10 mouse cellular contexts compared by ENCODE assay signal in the genomic region with DNA sequence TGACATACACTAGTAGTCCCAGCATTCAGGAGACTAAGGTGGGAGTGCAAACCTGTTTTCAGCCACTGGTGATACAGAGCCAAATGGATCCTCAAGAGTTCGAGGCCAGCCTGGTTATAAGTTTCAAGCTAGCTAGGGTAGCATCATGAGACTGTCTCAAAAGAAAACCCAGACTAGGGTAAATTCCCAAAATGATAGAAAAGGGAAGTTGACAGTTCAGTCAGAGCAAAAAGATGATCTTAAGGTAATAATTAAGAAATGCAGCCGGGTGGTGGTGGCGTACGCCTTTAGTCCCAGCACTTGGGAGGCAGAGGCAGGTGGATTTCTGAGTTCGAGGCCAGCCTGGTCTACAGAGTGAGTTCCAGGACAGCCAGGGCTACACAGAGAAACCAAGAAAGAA. TPM values are rescaled to one million over a fixed set of nuclear protein-coding genes. Genes with fewer than 3 reads are reported as not detected.
A peak's percentile ranks its signal among the peaks of the same experiment; 100 is the strongest.
DNase-seq lines count a peak whose midpoint lies in the region; ATAC-seq and TF ChIP-seq lines count a peak whose summit lies in the region.
"Not testable (repeated sequence)": the region's sequence is repeated elsewhere in the genome, so short reads cannot be mapped to it uniquely, and the experiment has no call there.
"Had no signal": no experiment of that assay in that cellular context is flagged by ENCODE, and none has a peak within 500 bp of the region (broad histone marks: within the 10 kb centered on the region; RNA-seq: fewer than 3 reads in every experiment).

No protein-coding gene starts in this region.

- not testable (repeated sequence) for TF ChIP-seq RAD21 in CH12.LX (IDR thresholded peaks at IDR 0.05; ENCODE audit: low read depth, low read length); MEL (IDR thresholded peaks at IDR 0.05; ENCODE audit: low read depth, low read length)

- in situ Hi-C loops in CH12.LX (cut with MboI; ENCODE audit: low pct_ligation_motif_present, low pct_unique_long_range_greater_than_20kb, low sequenced_read_pairs) = not testable (repeated sequence)

- peak; percentile 47; the same call in 1 of the 2 replicates for TF ChIP-seq EP300 in CH12.LX (IDR thresholded peaks at IDR 0.05; ENCODE audit: low read length)
- not testable (repeated sequence) for TF ChIP-seq EP300 in MEL (IDR thresholded peaks at IDR 0.05; ENCODE audit: low read depth in 1 of 2, low read length in 2 of 2)

- TF ChIP-seq CTCF in CH12.LX (conservative IDR thresholded peaks at IDR 0.05 in 1 of 2, IDR thresholded peaks at IDR 0.05 in 1 of 2; ENCODE audit: low read depth in 2 of 2, low read length in 2 of 2); MEL (IDR thresholded peaks at IDR 0.05 in 2 of 3, conservative IDR thresholded peaks at IDR 0.05 in 1 of 3; ENCODE audit: control insufficient read depth in 1 of 3, insufficient read depth in 1 of 3, low read depth in 2 of 3, low read length in 3 of 3, poor library complexity in 1 of 3, severe bottlenecking in 1 of 3): not testable (repeated sequence)

- H3K27me3 ChIP-seq in CH12.LX (replicated peaks); MEL (ENCODE audit: control insufficient read depth in 1 of 2, insufficient read depth in 2 of 2, low read length in 2 of 2); splenic B cell, adult 2 months (ENCODE audit: control insufficient read depth, insufficient read depth, low read length, poor library complexity, severe bottlenecking): not testable (repeated sequence)

- dilution Hi-C loops in CH12.LX (cut with MboI; ENCODE audit: extremely low pct_ligation_motif_present, extremely low pct_unique_long_range_greater_than_20kb, low sequenced_read_pairs) = not testable (repeated sequence)

- not testable (repeated sequence) for H3K9me3 ChIP-seq in CH12.LX (replicated peaks; ENCODE audit: low read length); MEL (replicated peaks; ENCODE audit: insufficient read depth, low read length)

- not testable (repeated sequence) for TF ChIP-seq POLR2A in CH12.LX (IDR thresholded peaks at IDR 0.05; ENCODE audit: low read depth, low read length); MEL (IDR thresholded peaks at IDR 0.05; ENCODE audit: control insufficient read depth in 1 of 2, insufficient read depth in 1 of 2, low read depth in 1 of 2, low read length in 2 of 2, poor library complexity in 1 of 2)

- not testable (repeated sequence) for H3K27ac ChIP-seq in CH12.LX (ENCODE audit: insufficient read depth, low read depth); MEL (ENCODE audit: control insufficient read depth, low read depth, low read length)

- H3K4me1 ChIP-seq in CH12.LX (ENCODE audit: control insufficient read depth in 1 of 2, insufficient read depth in 2 of 2) (peaks cover 0 to 19% of the 10 kb centered on the region in 2 experiments; a peak in 1 of 4 replicates), MEL (ENCODE audit: control insufficient read depth in 1 of 2, insufficient read depth in 2 of 2, low read length in 2 of 2) (peaks cover 6 to 10% of the 10 kb centered on the region in 2 experiments)

- DNase-seq in A20 (ENCODE audit: low read depth, low spot score) = peak; percentile 77
- DNase-seq in B cell, adult 2 months = peak; percentile 66 to 69
- peak; percentile 70 for DNase-seq in CH12.LX (ENCODE audit: extremely low read depth)
- DNase-seq in MEL (ENCODE audit: low read depth, low spot score) = peak; percentile 16
- peak; percentile 20 for DNase-seq in R1 (ENCODE audit: low read depth, low spot score)
- DNase-seq in ZHBTc4 (ENCODE audit: low read depth, low spot score) = peak; percentile 6
- DNase-seq in splenic B cell, adult 2 months (ENCODE audit: low read depth, low spot score) = peak; percentile 71

- H3K4me2 ChIP-seq in CH12.LX (ENCODE audit: insufficient read depth, low read depth, poor library complexity, severe bottlenecking) = peak overlapping the region; percentile 50

- H3K79me2 ChIP-seq in CH12.LX (replicated peaks; ENCODE audit: control insufficient read depth, extremely low read depth, insufficient read depth, poor library complexity, severe bottlenecking) = peaks cover 53% of the 10 kb centered on the region
- H3K79me2 ChIP-seq in MEL (ENCODE audit: control insufficient read depth, insufficient read depth, low read length, poor library complexity) = peaks cover 34% of the 10 kb centered on the region

- peaks cover 9 to 26% of the 10 kb centered on the region in 2 experiments for H3K36me3 ChIP-seq in CH12.LX (replicated peaks in 1 of 2; ENCODE audit: control insufficient read depth in 1 of 2, insufficient read depth in 1 of 2, low read length in 1 of 2)
- peaks cover 13 to 21% of the 10 kb centered on the region in 2 experiments for H3K36me3 ChIP-seq in MEL (ENCODE audit: control insufficient read depth in 1 of 2, insufficient read depth in 2 of 2, low read length in 2 of 2)
- H3K36me3 ChIP-seq in splenic B cell, adult 2 months (ENCODE audit: control insufficient read depth, insufficient read depth, low read length, poor library complexity, severe bottlenecking) = not testable (repeated sequence)

- H3K4me3 ChIP-seq in CH12.LX (replicated peaks in 1 of 3; ENCODE audit: low read depth in 2 of 3, low read length in 2 of 3, poor library complexity in 1 of 3); MEL (ENCODE audit: control insufficient read depth in 1 of 2, insufficient read depth in 1 of 2, low read depth in 2 of 2, low read length in 2 of 2): not testable (repeated sequence)

- H3K9ac ChIP-seq in CH12.LX (ENCODE audit: insufficient read depth, low read depth) = 0 out of 2 replicates have a peak overlapping the region, but pooled peaks have one; percentile 14
- not testable (repeated sequence) for H3K9ac ChIP-seq in MEL (ENCODE audit: control insufficient read depth, low read depth, low read length, poor library complexity, severe bottlenecking)

- ATAC-seq in neutrophil, adult 5-6 weeks (ENCODE audit: extremely low read depth, insufficient number of reproducible peaks, low FRiP score, poor library complexity, severe bottlenecking) = peak; percentile 27; the same call in 1 of the 2 replicates

TF ChIP-seq in CH12.LX, 34 proteins besides CTCF, POLR2A, EP300 and RAD21:
- peak; percentile 59; the same call in 1 of the 2 replicates for TF ChIP-seq TBP (conservative IDR thresholded peaks at IDR 0.05; ENCODE audit: low read depth, low read length)
- TF ChIP-seq IRF4 (IDR thresholded peaks at IDR 0.05; ENCODE audit: low read depth, low read length) = peak; percentile 25; the same call in 1 of the 2 replicates

RNA-seq across cellular contexts. Expression of a gene that starts 4.4 kb away (rescaled TPM):
- 20.6 and 21.8 TPM in 2 replicates for total RNA-seq in CH12.LX (2012; rRNA removed)
- 45.8 and 52.1 TPM in 2 replicates for total RNA-seq in CH12.LX (2014; rRNA removed)
- polyA plus RNA-seq in CH12.LX (2012; ENCODE audit: insufficient read length, low read depth) = 44.0 and 62.1 TPM in 2 replicates
- total RNA-seq in MEL (2012; rRNA removed) = 13.0 and 13.9 TPM in 2 replicates
- 10 to 100 TPM in 1 of 2 experiments, not detected in 1; 39.2 TPM for polyA plus RNA-seq in MEL (2012; ENCODE audit: insufficient read depth in 1 of 2, insufficient read length in 2 of 2, low read depth in 1 of 2, low replicate concordance in 2 of 2, missing spikeins in 1 of 2)
- total RNA-seq in neutrophil, adult 5-6 weeks (2017) = 56.1 and 67.7 TPM in 2 replicates

RNA-seq across cellular contexts. Expression of a gene that starts 43.3 kb away (rescaled TPM):
- total RNA-seq in CH12.LX (2012; rRNA removed) = 0.59 and 0.63 TPM in 2 replicates
- 0.15 and 0.19 TPM in 2 replicates for total RNA-seq in CH12.LX (2014; rRNA removed)
- polyA plus RNA-seq in CH12.LX (2012; ENCODE audit: insufficient read length, low read depth) = 0.25 and 0.34 TPM in 2 replicates
- under 0.01 TPM in 2 replicates for total RNA-seq in MEL (2012; rRNA removed)
- not detected for polyA plus RNA-seq in MEL (2012; ENCODE audit: insufficient read depth in 1 of 2, insufficient read length in 2 of 2, low read depth in 1 of 2, low replicate concordance in 2 of 2, missing spikeins in 1 of 2)
- 0.61 and 0.70 TPM in 2 replicates for total RNA-seq in neutrophil, adult 5-6 weeks (2017)
- polyA plus RNA-seq: G1E, Patski had no signal

Comparison
In these comparisons a context has a peak if more than half of its experiments do, and no peak if none do; other contexts are left out.
1. DNase-seq: peak in every context shown above with its lines; median percentile 77 in A20; 71 in splenic B cell, adult 2 months; 70 in CH12.LX; 68 in B cell, adult 2 months; 20 in R1; 16 in MEL; 6 in ZHBTc4.